Mouse (Mus musculus): ENCODE results near the gene Zscan4d. TPM values are rescaled to one million over a fixed set of nuclear protein-coding genes. Genes with fewer than 3 reads are reported as not detected.
"Not testable (repeated sequence)": the region's sequence is repeated elsewhere in the genome, so short reads cannot be mapped to it uniquely, and the experiment has no call there.

Zscan4d gene
- polyA plus RNA-seq (2012; ENCODE audit: insufficient read depth, insufficient read length, missing spikeins) = not detected in 2 replicates

GRCm38 (mm10) chr7:11166059-11166458 lies at the start of gene Zscan4d:
Gene Zscan4d, minus strand, starts transcription at chr7:11166159.
- H3K27ac ChIP-seq (ENCODE audit: insufficient read depth, low read depth, low read length); H3K4me3 ChIP-seq (ENCODE audit: insufficient read depth, low read length); H3K4me1 ChIP-seq (ENCODE audit: control insufficient read depth, insufficient read depth, low read length): not testable (repeated sequence)

- H3K4me3 ChIP-seq (ENCODE audit: insufficient read depth, low read length); H3K27ac ChIP-seq (ENCODE audit: insufficient read depth, low read depth, low read length); H3K4me1 ChIP-seq (ENCODE audit: control insufficient read depth, insufficient read depth, low read length): not testable (repeated sequence)
These were observed 7.9 kb downstream of the Zscan4d start for GRCm38 (mm10) chr7:11158036-11158435.

Other genes with a start within 250 kb of the Zscan4d start
- gene Zscan4c, start 160.4 kb downstream of the Zscan4d start, polyA plus RNA-seq (2012; ENCODE audit: insufficient read depth, insufficient read length, missing spikeins) = not detected in 2 replicates
- not detected in 2 replicates for gene Zscan4-ps1, start 96.5 kb downstream of the Zscan4d start, polyA plus RNA-seq (2012; ENCODE audit: insufficient read depth, insufficient read length, missing spikeins)
- gene Zscan4e, start 144.5 kb upstream of the Zscan4d start, polyA plus RNA-seq (2012; ENCODE audit: insufficient read depth, insufficient read length, missing spikeins) = not detected in 2 replicates
- not detected in 2 replicates for gene Zscan4f, start 231.8 kb upstream of the Zscan4d start, polyA plus RNA-seq (2012; ENCODE audit: insufficient read depth, insufficient read length, missing spikeins)